Mouse (Mus musculus) kidney, adult 10 weeks (tissue): ENCODE data around the gene Gm5741. TPM values are rescaled to one million over a fixed set of nuclear protein-coding genes. Genes with fewer than 3 reads are reported as not detected.

Source experiments
- polyA plus RNA-seq: library from polyadenylated mRNA; stranded (reverse); fragments of 350-450 nt; fragmentation: Illumina TruSeq; extraction: RNeasy Lipid Tissue Mini Kit (QIAGEN cat#74804); gene quantifications from one replicate; pipeline ENCODE4 v1.2.3, GENCODE M21; 2014; ENCODE audit warnings: low read depth, low replicate concordance

Gene Gm5741
- polyA plus RNA-seq: not detected

GRCm38 (mm10) chr8:85067982-85068381 lies at the start of gene Gm5741:
TSS of gene Gm5741 (minus strand) at chr8:85067982.

GRCm38 (mm10) chr8:85083108-85083813 lies 15.5 kb upstream of the Gm5741 start, which contains the start of gene Man2b1:
TSS of gene Man2b1 (plus strand) at chr8:85083270.

DNA sequence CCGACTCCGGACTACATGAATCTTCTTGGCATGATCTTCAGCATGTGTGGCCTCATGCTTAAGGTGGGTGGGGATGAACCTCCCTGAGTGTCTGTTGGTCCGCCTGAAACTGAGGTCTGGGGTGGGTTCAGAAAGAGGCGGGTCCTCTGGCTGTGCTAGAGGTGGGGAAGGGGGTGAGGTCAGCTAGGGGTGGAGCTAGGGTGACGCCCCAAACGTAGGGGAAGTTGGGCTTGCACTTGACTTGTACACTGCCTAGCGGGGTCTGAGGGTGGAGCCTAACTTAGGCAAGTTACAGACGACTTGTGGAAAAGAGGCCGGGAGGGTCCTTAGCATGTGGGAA lies 13.4 kb upstream of the Gm5741 start, which contains the start of gene Wdr83:
Gene Wdr83, minus strand, starts transcription at position 91 of the 340 bp plus-strand sequence.

DNA sequence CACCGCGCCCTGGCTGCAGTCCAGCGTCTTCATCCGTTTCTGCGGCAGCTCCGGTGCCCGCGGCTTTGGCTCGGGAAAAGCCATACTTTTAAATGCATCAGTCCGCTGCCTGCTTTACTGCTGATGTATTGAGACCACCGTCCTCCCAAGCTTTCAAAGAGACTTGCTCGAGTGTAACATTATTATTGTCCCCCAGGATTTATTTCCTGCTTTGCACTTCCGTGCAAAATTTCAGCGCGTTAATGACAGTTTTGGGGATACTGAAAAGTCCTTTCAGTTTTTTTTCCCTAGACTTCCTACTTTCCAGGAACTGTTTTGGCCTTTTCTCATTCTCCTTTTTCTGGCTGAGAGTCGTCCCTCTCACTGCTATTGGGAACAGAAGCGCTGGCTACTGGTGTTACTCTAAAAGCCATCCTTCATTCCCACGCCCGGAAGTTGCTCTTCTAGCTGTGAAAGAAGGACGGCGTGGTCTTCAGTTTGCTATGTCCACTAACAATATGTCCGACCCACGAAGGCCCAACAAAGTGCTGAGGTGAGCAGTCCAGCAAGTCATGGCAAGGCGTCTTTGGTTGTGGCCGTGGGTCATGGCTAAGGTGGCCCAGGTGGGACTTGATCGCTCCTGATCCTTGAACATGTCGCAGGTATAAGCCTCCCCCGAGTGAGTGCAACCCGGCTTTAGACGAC lies 12.9 kb upstream of the Gm5741 start, which contains the start of gene Wdr83os:
Gene Wdr83os, plus strand, starts transcription at position 209 of the 684 bp plus-strand sequence.

DNA sequence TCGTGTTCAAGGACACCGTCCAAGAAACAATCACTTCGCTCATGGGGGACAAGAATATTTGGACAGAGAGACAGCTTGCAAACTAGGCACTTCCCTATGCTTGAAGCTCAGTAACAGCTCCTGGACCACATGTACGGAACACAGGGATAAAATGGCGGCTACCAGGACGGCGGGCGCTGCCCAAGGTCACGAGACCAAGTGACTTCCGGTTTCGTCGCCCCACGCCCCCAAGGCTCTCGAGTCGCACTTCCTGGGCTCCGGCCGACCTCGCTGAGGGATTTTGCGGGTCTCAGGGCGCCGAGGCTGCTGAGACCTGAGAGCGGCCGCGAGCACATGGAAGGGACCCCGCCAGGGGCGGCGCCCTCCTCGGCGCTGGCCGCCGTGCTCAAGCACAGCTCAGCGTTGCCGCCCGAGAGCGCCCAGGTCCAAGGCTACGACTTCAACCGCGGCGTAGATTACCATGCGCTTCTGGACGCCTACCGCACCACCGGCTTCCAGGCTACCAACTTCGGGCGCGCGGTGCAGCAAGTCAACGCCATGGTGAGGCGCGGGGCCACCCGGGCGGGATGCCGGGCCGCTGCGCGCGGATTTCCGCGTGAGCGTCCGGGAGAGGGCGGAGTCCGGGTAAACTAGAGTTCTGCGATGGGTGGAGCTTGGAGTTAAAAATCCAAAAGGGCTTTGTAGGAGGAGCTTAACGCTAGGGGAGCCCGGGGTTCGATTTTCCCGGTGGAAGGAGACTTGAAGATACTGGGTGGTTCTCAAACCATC lies 3.9 kb upstream of the Gm5741 start, which contains the start of gene Dhps:
Gene Dhps, plus strand, starts transcription at position 244 of the 768 bp plus-strand sequence.

DNA sequence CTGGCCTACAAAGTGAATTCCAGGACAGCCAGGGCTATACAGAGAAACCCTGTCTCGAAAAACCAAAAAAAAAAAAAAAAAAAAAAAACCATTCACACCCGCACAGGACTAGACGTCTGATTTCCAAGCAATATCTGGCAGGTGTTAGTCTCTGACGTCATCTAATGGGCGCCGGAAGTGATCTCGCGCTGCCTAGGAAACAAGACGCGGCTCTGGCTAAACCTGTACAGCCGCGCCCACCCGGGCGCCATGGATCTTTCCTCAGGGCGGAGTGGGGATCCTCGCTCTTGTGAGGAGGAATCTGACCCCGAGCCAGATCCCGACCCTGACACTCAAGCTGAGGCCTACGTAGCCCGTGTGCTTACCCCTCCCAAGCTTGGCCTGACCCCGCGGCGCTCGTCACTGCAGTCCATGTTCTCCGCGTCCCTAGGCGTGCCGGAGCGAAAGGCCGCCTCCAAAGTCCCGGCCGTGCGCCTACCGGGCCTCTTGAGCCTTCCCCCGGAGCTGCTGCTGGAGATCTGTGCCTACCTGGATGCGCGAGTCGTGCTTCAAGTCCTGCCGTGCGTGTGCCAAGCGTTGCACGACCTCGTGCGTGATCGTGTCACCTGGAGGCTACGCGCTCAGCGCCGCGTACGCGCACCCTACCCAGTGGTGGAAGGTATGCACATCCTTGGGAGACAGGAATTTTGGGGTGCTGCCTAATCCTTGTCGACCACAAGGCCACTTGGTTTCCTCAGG lies 7.7 kb downstream of the Gm5741 start, which contains the start of gene Fbxw9:
Gene Fbxw9, plus strand, starts transcription at position 177 of the 738 bp plus-strand sequence.

GRCm38 (mm10) chr8:85036718-85037365 lies 30.9 kb downstream of the Gm5741 start, which contains the start of gene Tnpo2:
TSS of gene Tnpo2 (plus strand) at chr8:85036915.

DNA sequence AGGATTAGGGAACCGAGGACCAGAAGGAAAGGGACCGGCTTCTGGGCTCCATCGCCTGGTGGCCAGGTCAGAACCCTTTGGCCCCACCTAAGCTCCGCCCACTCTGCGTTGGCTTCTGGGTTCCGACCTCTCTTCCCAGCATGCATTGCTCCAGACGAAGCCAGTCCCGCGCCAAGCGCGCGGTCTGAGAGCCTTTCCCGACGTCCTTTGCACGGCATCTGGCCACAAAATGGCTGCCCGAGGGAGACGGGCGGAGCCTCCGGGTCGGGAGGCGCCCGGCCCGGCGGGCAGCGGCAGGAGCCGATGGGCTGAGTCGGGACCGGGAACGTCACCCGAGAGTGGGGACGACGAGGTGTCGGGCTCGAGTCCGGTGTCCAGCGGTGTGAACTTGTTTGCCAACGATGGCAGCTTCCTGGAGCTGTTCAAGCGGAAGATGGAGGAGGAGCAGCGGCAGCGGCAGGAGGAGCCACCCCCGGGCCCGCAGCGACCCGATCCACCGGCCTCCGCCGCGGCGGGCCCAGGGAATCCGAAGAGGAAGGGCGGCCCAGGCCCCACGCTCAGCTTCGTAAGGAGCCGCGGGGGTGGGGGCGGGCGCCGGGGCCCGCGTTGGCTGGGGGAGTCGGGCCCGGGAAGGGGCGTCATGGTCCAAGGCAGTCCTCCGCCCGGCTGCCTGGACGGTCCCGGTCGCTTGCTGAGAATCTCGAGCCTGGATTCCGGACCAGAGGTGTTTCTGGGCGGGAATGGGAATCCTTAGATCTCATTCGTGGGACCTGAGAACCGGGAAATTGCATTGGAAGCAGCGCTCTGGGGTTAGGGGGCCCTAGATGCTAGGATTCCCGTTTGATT lies 40.9 kb downstream of the Gm5741 start, which contains the start of gene Trir:
Gene Trir, plus strand, starts transcription at position 154 of the 846 bp plus-strand sequence.

DNA sequence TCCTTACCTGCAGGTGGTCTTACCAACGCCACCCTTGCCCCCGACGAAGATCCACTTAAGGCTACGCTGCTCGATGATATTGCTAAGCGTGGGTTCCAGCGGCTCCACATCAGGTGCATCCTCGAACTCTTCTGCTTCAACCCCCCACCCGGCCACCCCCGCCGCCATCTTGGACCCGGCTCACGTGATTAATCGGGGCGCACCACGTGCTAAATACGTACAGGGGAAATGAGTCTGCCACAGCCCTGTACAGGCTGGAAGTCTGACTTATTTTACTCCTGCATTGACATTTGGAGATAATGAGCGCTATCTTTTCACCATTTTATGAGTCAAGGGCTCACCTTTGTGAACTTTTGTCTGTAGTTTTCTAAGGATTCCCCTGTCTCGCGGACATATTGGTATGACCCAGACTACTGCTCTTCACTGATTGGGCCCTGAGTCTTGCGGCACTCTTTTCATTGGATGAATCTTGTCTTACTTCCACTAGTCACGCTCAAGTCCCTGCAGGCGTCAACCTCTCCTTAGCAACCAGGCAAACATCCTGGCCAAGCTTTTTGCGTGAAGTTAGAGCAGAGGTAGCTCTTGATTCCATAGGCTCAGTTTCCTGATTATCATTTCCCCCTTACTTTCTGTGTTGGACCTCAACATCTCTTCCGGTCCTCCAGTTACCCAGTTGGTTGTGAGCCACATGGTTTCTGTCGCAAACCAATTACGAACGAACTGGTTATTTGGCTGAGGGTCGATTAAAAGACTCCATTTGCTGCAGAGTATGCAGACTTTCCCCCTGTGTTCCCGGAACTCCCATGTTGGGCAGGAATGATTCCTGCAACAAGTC lies 42.5 kb downstream of the Gm5741 start, which contains the start of gene Asna1:
Gene Asna1, minus strand, starts transcription at position 184 of the 835 bp plus-strand sequence.

Other genes with a start within 250 kb of the Gm5741 start
- 3.3 TPM for gene Dand5, start 245.2 kb downstream of the Gm5741 start, polyA plus RNA-seq
- not detected for gene Gadd45gip1, start 236.5 kb downstream of the Gm5741 start, polyA plus RNA-seq
- 3.5 TPM for gene Rad23a, start 227.3 kb downstream of the Gm5741 start, polyA plus RNA-seq
- 862 TPM for gene Calr, start 221.0 kb downstream of the Gm5741 start, polyA plus RNA-seq
- 1.3 TPM for gene Farsa, start 211.0 kb downstream of the Gm5741 start, polyA plus RNA-seq
- 6.0 TPM for gene Syce2, start 195.9 kb downstream of the Gm5741 start, polyA plus RNA-seq
- 302 TPM for gene Gcdh, start 174.1 kb downstream of the Gm5741 start, polyA plus RNA-seq
- not detected for gene Klf1, start 166.1 kb downstream of the Gm5741 start, polyA plus RNA-seq
- 7.1 TPM for gene Dnase2a, start 159.4 kb downstream of the Gm5741 start, polyA plus RNA-seq
- gene Mast1, start 130.6 kb downstream of the Gm5741 start, polyA plus RNA-seq: not detected
- not detected for gene Rtbdn, start 121.0 kb downstream of the Gm5741 start, polyA plus RNA-seq
- not detected for gene Gm49661, start 98.5 kb downstream of the Gm5741 start, polyA plus RNA-seq
- 35.9 TPM for gene Prdx2, start 98.4 kb downstream of the Gm5741 start, polyA plus RNA-seq
- gene Rnaseh2a, start 98.2 kb downstream of the Gm5741 start, polyA plus RNA-seq: 1.1 TPM
- gene Junb, start 89.3 kb downstream of the Gm5741 start, polyA plus RNA-seq: not detected
- gene Hook2, start 77.4 kb downstream of the Gm5741 start, polyA plus RNA-seq: 16.4 TPM
- not detected for gene Best2, start 53.5 kb downstream of the Gm5741 start, polyA plus RNA-seq
- 16.8 TPM for gene Asna1, start 42.7 kb downstream of the Gm5741 start, polyA plus RNA-seq
- 15.0 TPM for gene Trir, start 41.2 kb downstream of the Gm5741 start, polyA plus RNA-seq
- gene Tnpo2, start 31.1 kb downstream of the Gm5741 start, polyA plus RNA-seq: 4.2 TPM
- gene Fbxw9, start 7.9 kb downstream of the Gm5741 start, polyA plus RNA-seq: 0.89 TPM
- 9.5 TPM for gene Dhps, start 3.8 kb upstream of the Gm5741 start, polyA plus RNA-seq
- gene Wdr83os, start 12.8 kb upstream of the Gm5741 start, polyA plus RNA-seq: 6.1 TPM
- gene Wdr83, start 13.3 kb upstream of the Gm5741 start, polyA plus RNA-seq: 2.3 TPM
- 7.5 TPM for gene Man2b1, start 15.3 kb upstream of the Gm5741 start, polyA plus RNA-seq
- 5.5 TPM for gene Zfp791, start 55.1 kb upstream of the Gm5741 start, polyA plus RNA-seq
- not detected for gene Cks1brt, start 83.9 kb upstream of the Gm5741 start, polyA plus RNA-seq
- gene Olfr371, start 158.0 kb upstream of the Gm5741 start, polyA plus RNA-seq: not detected
- 24.8 TPM for gene Orc6, start 231.7 kb upstream of the Gm5741 start, polyA plus RNA-seq
- 485 TPM for gene Vps35, start 231.8 kb upstream of the Gm5741 start, polyA plus RNA-seq